Mouse (Mus musculus) heart, postnatal 0 days (tissue): ENCODE data around the gene Vkorc1. TPM values are rescaled to one million over a fixed set of nuclear protein-coding genes. Genes with fewer than 3 reads are reported as not detected.
A peak's percentile ranks its signal among the peaks of the same experiment; 100 is the strongest.
"Not testable (repeated sequence)": the region's sequence is repeated elsewhere in the genome, so short reads cannot be mapped to it uniquely, and the experiment has no call there.

Source experiments
- ATAC-seq: fragments of 200-750 bp; cut with Nextera tagmentation; 2 replicates; pipeline ENCODE4 v1.8.0; 2017; ENCODE audit warnings: low read depth, moderate number of reproducible peaks, moderate library complexity; ENCODE audit not compliant: insufficient read depth
- DNase-seq: peaks from one replicate; pipeline ENCODE4 v3.0.0-alpha.2; 2016; ENCODE audit warnings: low spot score
- H3K27ac ChIP-seq: fragments of 300-500 bp; sonication (generic); 2 replicates; pipeline ENCODE4 v1.5.1; 2014; ENCODE audit warnings: low read depth, mild to moderate bottlenecking
- H3K27me3 ChIP-seq: fragments of 300-500 bp; sonication (generic); 2 replicates; pipeline ENCODE4 v1.6.1; 2014; ENCODE audit warnings: low read length, mixed read lengths; ENCODE audit not compliant: control insufficient read depth, insufficient read depth
- H3K36me3 ChIP-seq: fragments of 300-500 bp; sonication (generic); replicated peaks from 2 replicates; pipeline ENCODE4 v1.6.1; 2014; ENCODE audit warnings: low read length, mixed read lengths; ENCODE audit not compliant: control insufficient read depth, insufficient read depth
- H3K4me1 ChIP-seq: fragments of 300-500 bp; sonication (generic); 2 replicates; pipeline ENCODE4 v1.6.1; 2014; ENCODE audit warnings: antibody characterized with exemption; ENCODE audit not compliant: control insufficient read depth, insufficient read depth
- H3K4me2 ChIP-seq: fragments of 300-500 bp; sonication (generic); 2 replicates; pipeline ENCODE4 v1.6.1; 2014; ENCODE audit warnings: low read depth, mild to moderate bottlenecking, low read length, moderate library complexity
- H3K4me3 ChIP-seq: fragments of 300-500 bp; sonication (generic); 2 replicates; pipeline ENCODE4 v1.5.1; 2014; ENCODE audit warnings: low read depth, low read length
- H3K9ac ChIP-seq: fragments of 300-500 bp; sonication (generic); replicated peaks from 2 replicates; pipeline ENCODE4 v1.6.1; 2014; ENCODE audit warnings: low read depth, low read length, mixed read lengths
- H3K9me3 ChIP-seq: fragments of 300-500 bp; sonication (generic); replicated peaks from 2 replicates; pipeline ENCODE4 v1.6.1; 2016; ENCODE audit warnings: low read length; ENCODE audit not compliant: control insufficient read depth
- CTCF ChIP-seq: IDR thresholded peaks from 2 replicates; pipeline ENCODE4 v1.5.1; 2016; ENCODE audit warnings: antibody characterized with exemption, control low read depth, low read depth
- EP300 ChIP-seq: IDR thresholded peaks from 2 replicates; pipeline ENCODE4 v1.6.1; 2016; ENCODE audit warnings: antibody characterized with exemption, low read depth
- WGBS: fragments of 180-500 bp; shearing (Covaris S2); extraction: QIAGEN DNeasy Blood & Tissue Kit; methylation state at CpG from one replicate; pipeline ENCODE4 v1.1.7; 2014; 5-methylcytosine and 5-hydroxymethylcytosine counted together
- polyA plus RNA-seq: library from polyadenylated mRNA; unstranded; fragments of >200 nt; fragmentation: Nextera tagmentation; extraction: Ambion mirVana; gene quantifications from 2 replicates; pipeline ENCODE4 v1.2.1, GENCODE M21; 2015
- total RNA-seq: library from RNA; depleted of rRNA; stranded (reverse); fragments of >200 nt; gene quantifications from 2 replicates; pipeline ENCODE4 v1.2.3, GENCODE M21; 2014; ENCODE audit warnings: low replicate concordance

Vkorc1 gene
- total and polyA plus RNA-seq, 2 experiments from 2014 or later = 59.1 to 70.4 TPM

DNA sequence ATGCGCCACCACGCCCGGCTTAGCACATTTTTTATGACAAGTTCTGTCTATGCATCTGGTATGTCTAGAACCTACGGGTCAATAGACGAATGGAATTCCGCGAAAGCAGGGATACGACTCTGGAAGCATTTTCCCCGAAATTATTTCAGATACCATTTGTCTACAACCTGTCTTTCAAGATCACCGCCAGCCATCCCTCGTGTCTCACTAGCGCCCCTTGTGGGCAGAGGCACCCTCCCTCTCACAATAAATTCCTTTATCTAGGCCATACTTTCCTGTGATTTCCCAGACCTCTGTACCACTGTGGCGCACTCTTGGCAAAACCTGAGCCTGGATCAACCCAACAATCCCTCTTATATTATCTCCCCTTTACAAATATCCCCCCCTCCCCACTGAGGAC lies 967 bp upstream of the Vkorc1 start:
- Histone ChIP-seq H3K4me1 (peaks cover 6% of the 10 kb centered on the region), H3K36me3 (peaks cover 15% of the 10 kb centered on the region), H3K4me3 (no peak overlapping the region), H3K9ac (no peak overlapping the region), H3K27me3 (no peaks in the 10 kb centered on the region), H3K9me3 (no peaks in the 10 kb centered on the region), H3K4me2 (no peak overlapping the region), H3K27ac (no peak overlapping the region)
- DNase-seq (no peak), ATAC-seq (no peak)
- WGBS = 55% methylated on average over 13 of the region's 13 CpGs
- TF ChIP-seq EP300 (no peak), CTCF (peak; percentile 56)

- peak; percentile 1; the same call in 1 of the 2 replicates for ATAC-seq
- DNase-seq, H3K9me3 ChIP-seq, H3K9ac ChIP-seq, H3K27me3 ChIP-seq, H3K4me1 ChIP-seq: not testable (repeated sequence)
- H3K27ac ChIP-seq = peak overlapping the region; percentile 78; the same call in 1 of the 2 replicates
- 71% methylated on average over 7 of the region's 7 CpGs for WGBS
- H3K4me2 ChIP-seq = peak overlapping the region; percentile 88; the same call in 1 of the 2 replicates
- peaks cover 15% of the 10 kb centered on the region for H3K36me3 ChIP-seq
- 0 out of 2 replicates have a peak overlapping the region, but pooled peaks have one; percentile 56 for H3K4me3 ChIP-seq
Measured at GRCm38 (mm10) chr7:127895891-127896290, 474 bp upstream of the Vkorc1 start.

DNA sequence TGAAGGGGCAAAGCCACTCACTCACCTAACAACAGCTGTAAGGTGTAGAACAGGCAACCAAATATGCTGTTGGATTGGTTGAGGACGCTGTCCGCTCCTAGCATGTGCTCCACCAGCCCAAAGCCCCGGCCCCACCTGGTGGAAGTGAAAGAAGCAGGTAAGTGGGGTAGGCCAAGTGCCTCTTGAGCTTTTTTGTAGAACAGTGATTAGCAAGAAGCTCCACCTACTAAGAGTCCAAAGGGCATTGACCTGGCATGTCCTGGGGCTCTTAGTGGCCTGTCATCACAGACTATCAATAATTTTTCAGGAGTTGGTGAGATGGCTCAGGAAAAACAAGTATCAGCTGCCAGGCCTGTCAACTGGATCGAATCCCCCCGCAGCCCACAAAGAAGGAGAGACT lies 937 bp downstream of the Vkorc1 start:
- Histone ChIP-seq H3K4me3 (peak overlapping the region; percentile 56), H3K9me3 (no peaks in the 10 kb centered on the region), H3K27ac (no peak overlapping the region), H3K4me2 (peak overlapping the region; percentile 88), H3K36me3 (peaks cover 20% of the 10 kb centered on the region), H3K4me1 (peaks cover 6% of the 10 kb centered on the region), H3K27me3 (no peaks in the 10 kb centered on the region), H3K9ac (peak overlapping the region; percentile 58; the same call in 1 of the 2 replicates)
- no peak for DNase-seq
- TF ChIP-seq CTCF (no peak), EP300 (no peak)
- ATAC-seq = no peak
- 65% methylated on average over 5 of the region's 5 CpGs for WGBS

GRCm38 (mm10) chr7:127890798-127891197 lies 4.6 kb downstream of the Vkorc1 start, which contains the start of gene Prss53:
Gene Prss53 (minus strand): TSS chr7:127890970.
- H3K4me3 ChIP-seq = no peak within 1 kb of the TSS
- ATAC-seq (no peak), DNase-seq (no peak)
- TF ChIP-seq EP300 = no peak
- no peak for TF ChIP-seq CTCF
- no peak within 1 kb of the TSS for H3K4me2 ChIP-seq
- peaks cover 51% of the 10 kb centered on the region for H3K36me3 ChIP-seq
- H3K4me1 ChIP-seq = peaks cover 6% of the 10 kb centered on the region; the same call in 1 of the 2 replicates
- no peaks in the 10 kb centered on the region for H3K27me3 ChIP-seq
- H3K27ac ChIP-seq = no peak within 1 kb of the TSS
- WGBS = 45% methylated on average over 4 of the region's 4 CpGs
- H3K9me3 ChIP-seq = no peaks in the 10 kb centered on the region
- no peak within 1 kb of the TSS for H3K9ac ChIP-seq

DNA sequence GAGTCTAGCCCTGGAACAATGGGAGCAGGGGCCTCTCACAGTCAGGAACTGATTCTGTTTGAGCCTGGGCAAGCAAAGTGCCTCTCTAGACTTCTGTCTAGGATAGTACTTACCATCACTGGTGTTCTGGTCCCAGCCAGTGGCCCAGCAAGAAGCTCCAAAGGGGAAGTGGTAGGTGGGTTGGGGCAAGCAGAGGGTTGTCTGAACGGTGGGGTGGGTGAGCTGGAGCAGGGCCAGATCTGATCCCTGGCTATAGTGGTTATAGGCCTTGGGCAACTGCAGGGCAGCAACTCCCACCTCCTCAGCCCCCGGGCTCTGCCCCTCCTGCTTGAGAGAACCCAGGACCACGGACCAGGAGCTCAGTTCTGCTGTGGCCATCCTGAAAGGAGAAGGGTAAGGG lies 6.6 kb downstream of the Vkorc1 start:
- no peaks in the 10 kb centered on the region for H3K27me3 ChIP-seq
- DNase-seq (no peak), ATAC-seq (no peak)
- TF ChIP-seq EP300 (no peak), CTCF (no peak)
- no peak overlapping the region for H3K9ac ChIP-seq
- H3K36me3 ChIP-seq = peaks cover 63% of the 10 kb centered on the region
- H3K4me2 ChIP-seq = no peak overlapping the region
- no peak overlapping the region for H3K27ac ChIP-seq
- H3K9me3 ChIP-seq = no peaks in the 10 kb centered on the region
- no peak overlapping the region for H3K4me3 ChIP-seq
- H3K4me1 ChIP-seq = no peaks in the 10 kb centered on the region
- 52% methylated on average over 3 of the region's 3 CpGs for WGBS

DNA sequence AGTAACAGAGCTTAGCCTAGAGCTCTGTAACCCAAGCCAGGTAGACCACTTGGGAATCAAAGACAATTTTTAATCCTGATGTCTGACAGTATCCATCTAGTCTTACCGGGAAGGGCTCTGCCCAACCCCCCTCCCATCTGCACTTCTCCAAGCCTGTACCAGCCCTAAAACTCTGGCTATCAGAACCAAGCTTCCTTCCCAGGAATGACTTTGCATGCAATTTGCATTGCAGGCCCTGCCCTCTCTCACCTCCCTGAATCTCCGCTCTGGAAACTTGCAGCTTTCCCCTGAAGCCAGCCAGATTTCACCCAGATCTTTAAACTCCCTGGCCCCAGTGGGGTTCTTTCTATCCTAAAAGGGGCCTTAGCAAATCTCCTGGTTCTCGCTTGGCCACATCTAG lies 7.6 kb downstream of the Vkorc1 start:
- DNase-seq (no peak), ATAC-seq (no peak)
- Histone ChIP-seq H3K27me3 (no peaks in the 10 kb centered on the region), H3K9me3 (no peaks in the 10 kb centered on the region), H3K4me1 (no peaks in the 10 kb centered on the region), H3K4me3 (no peak overlapping the region), H3K4me2 (no peak overlapping the region), H3K27ac (no peak overlapping the region), H3K36me3 (peaks cover 68% of the 10 kb centered on the region), H3K9ac (no peak overlapping the region)
- WGBS = 76% methylated on average over 3 of the region's 3 CpGs
- no peak for TF ChIP-seq CTCF
